8 mouse cellular contexts compared by ENCODE assay signal in genomic region chr15:103530372-103530771, GRCm38 (mm10). TPM values are rescaled to one million over a fixed set of nuclear protein-coding genes. Genes with fewer than 3 reads are reported as not detected.
DNase-seq lines count a peak whose midpoint lies in the region; ATAC-seq and TF ChIP-seq lines count a peak whose summit lies in the region.
"Had no signal": no experiment of that assay in that cellular context is flagged by ENCODE, and none has a peak within 500 bp of the region (broad histone marks: within the 10 kb centered on the region; RNA-seq: fewer than 3 reads in every experiment).

No protein-coding gene starts in this region.

- peaks cover 78% of the 10 kb centered on the region for H3K36me3 ChIP-seq in E14TG2a.4 (ENCODE audit: insufficient read depth, low read length)
- H3K36me3 ChIP-seq in heart, postnatal 0 days (replicated peaks; ENCODE audit: control insufficient read depth, insufficient read depth, low read length): no peaks in the 10 kb centered on the region
- H3K36me3 ChIP-seq in lung, embryonic 15.5 days: no peaks in the 10 kb centered on the region
- H3K36me3 ChIP-seq: liver, embryonic 13.5 days had no signal

- peaks cover 82% of the 10 kb centered on the region for H3K4me1 ChIP-seq in E14TG2a.4 (replicated peaks; ENCODE audit: low read depth, low read length)
- no peaks in the 10 kb centered on the region for H3K4me1 ChIP-seq in heart, postnatal 0 days (ENCODE audit: control insufficient read depth, insufficient read depth)
- H3K4me1 ChIP-seq in lung, embryonic 15.5 days: no peaks in the 10 kb centered on the region
- H3K4me1 ChIP-seq: liver, embryonic 13.5 days had no signal

- peak; percentile 97 for TF ChIP-seq CTCF in E14TG2a.4 (conservative IDR thresholded peaks at IDR 0.05; ENCODE audit: low read length)
- peak; percentile 92 for TF ChIP-seq CTCF in heart, postnatal 0 days (IDR thresholded peaks at IDR 0.05; ENCODE audit: low read depth)

- peak; percentile 50; the same call in 1 of the 2 replicates for ATAC-seq in heart, postnatal 0 days (ENCODE audit: insufficient read depth, low read depth)
- 0 out of 2 replicates have a peak, but pooled peaks have one; percentile 50 for ATAC-seq in lung, embryonic 15.5 days (ENCODE audit: borderline replicate concordance, extremely low read depth, low FRiP score, low TSS enrichment)

- H3K4me2 ChIP-seq in heart, postnatal 0 days (ENCODE audit: low read depth, low read length): no peak overlapping the region
- no peak overlapping the region for H3K4me2 ChIP-seq in lung, embryonic 15.5 days
- H3K4me2 ChIP-seq: liver, embryonic 13.5 days had no signal

- no peaks in the 10 kb centered on the region for H3K9me3 ChIP-seq in E14TG2a.4 (ENCODE audit: low read length)
- H3K9me3 ChIP-seq in heart, postnatal 0 days (replicated peaks; ENCODE audit: control insufficient read depth, low read length): no peaks in the 10 kb centered on the region
- no peaks in the 10 kb centered on the region for H3K9me3 ChIP-seq in lung, embryonic 15.5 days
- H3K9me3 ChIP-seq: liver, embryonic 13.5 days had no signal

- no peak overlapping the region for H3K9ac ChIP-seq in heart, postnatal 0 days (replicated peaks; ENCODE audit: low read depth, low read length)
- no peak overlapping the region for H3K9ac ChIP-seq in lung, embryonic 15.5 days
- H3K9ac ChIP-seq: liver, embryonic 13.5 days had no signal

- 6% methylated on average over 5 of the region's 5 CpGs for whole genome bisulfite sequencing in heart, postnatal 0 days
- WGBS in lung, embryonic 15.5 days: 4% methylated on average over 5 of the region's 5 CpGs

- H3K27me3 ChIP-seq in E14TG2a.4 (ENCODE audit: insufficient read depth, low read length): no peaks in the 10 kb centered on the region
- no peaks in the 10 kb centered on the region for H3K27me3 ChIP-seq in heart, postnatal 0 days (ENCODE audit: control insufficient read depth, insufficient read depth, low read length)
- H3K27me3 ChIP-seq in lung, embryonic 15.5 days: peaks cover 18% of the 10 kb centered on the region

- 0 out of 2 replicates have a peak overlapping the region, but pooled peaks have one; percentile 10 for H3K4me3 ChIP-seq in E14TG2a.4 (replicated peaks; ENCODE audit: low read length)
- H3K4me3 ChIP-seq in heart, postnatal 0 days (ENCODE audit: low read depth, low read length): no peak overlapping the region
- no peak overlapping the region for H3K4me3 ChIP-seq in lung, embryonic 15.5 days
- H3K4me3 ChIP-seq: liver, embryonic 13.5 days had no signal

- peak; percentile 69 for DNase-seq in adrenal gland, postnatal 10 days
- peak; percentile 66 for DNase-seq in embryo, embryonic 9.5 days (ENCODE audit: extremely low spot score)
- DNase-seq in heart, postnatal 0 days (ENCODE audit: low spot score): peak; percentile 60
- peak; percentile 59 to 62 for DNase-seq in kidney, postnatal 25 days
- peak; percentile 39 for DNase-seq in retina, adult 2 months (ENCODE audit: low read depth, low spot score)
- DNase-seq: liver, embryonic 13.5 days had no signal

- no peak overlapping the region for H3K27ac ChIP-seq in heart, postnatal 0 days (ENCODE audit: low read depth)
- H3K27ac ChIP-seq in lung, embryonic 15.5 days: no peak overlapping the region
- H3K27ac ChIP-seq: liver, embryonic 13.5 days had no signal

- no peak for TF ChIP-seq EP300 in heart, postnatal 0 days (IDR thresholded peaks at IDR 0.05; ENCODE audit: low read depth)

RNA-seq across cellular contexts. Expression of gene Ppp1r1a, which starts 7.4 kb away (rescaled TPM):
- 10 to 100 TPM; 23.0 to 37.4 TPM for total RNA-seq in adrenal gland, postnatal 10 days (2021)
- 8.4 and 25.2 TPM in 2 replicates for total RNA-seq in heart, postnatal 0 days (2014; rRNA removed; ENCODE audit: low replicate concordance)
- 36.3 and 43.4 TPM in 2 replicates for polyA plus RNA-seq in heart, postnatal 0 days (2015; fragmentation: Nextera tagmentation; extraction: Ambion mirVana)
- 8.0 and 8.9 TPM in 2 replicates for polyA plus RNA-seq in lung, embryonic 15.5 days (2015; fragmentation: Nextera tagmentation; extraction: Ambion mirVana)

RNA-seq across cellular contexts. Expression of gene Pde1b, which starts 27.5 kb away (rescaled TPM):
- total RNA-seq in adrenal gland, postnatal 10 days (2021): 1 to 10 TPM; 5.6 to 9.4 TPM
- 0.88 and 4.0 TPM in 2 replicates for total RNA-seq in heart, postnatal 0 days (2014; rRNA removed; ENCODE audit: low replicate concordance)
- 1.2 and 1.3 TPM in 2 replicates for polyA plus RNA-seq in heart, postnatal 0 days (2015; fragmentation: Nextera tagmentation; extraction: Ambion mirVana)
- 2.2 and 2.3 TPM in 2 replicates for polyA plus RNA-seq in lung, embryonic 15.5 days (2015; fragmentation: Nextera tagmentation; extraction: Ambion mirVana)

RNA-seq across cellular contexts. Expression of gene Glycam1, which starts 34.5 kb away (rescaled TPM):
- total RNA-seq in adrenal gland, postnatal 10 days (2021): 10 to 100 TPM; 22.6 to 27.0 TPM
- not detected in 2 replicates for total RNA-seq in heart, postnatal 0 days (2014; rRNA removed; ENCODE audit: low replicate concordance)
- not detected in 2 replicates for polyA plus RNA-seq in heart, postnatal 0 days (2015; fragmentation: Nextera tagmentation; extraction: Ambion mirVana)
- polyA plus RNA-seq in lung, embryonic 15.5 days (2015; fragmentation: Nextera tagmentation; extraction: Ambion mirVana): not detected in 2 replicates
- polyA plus RNA-seq: liver, embryonic 13.5 days had no signal

Comparison
In these comparisons a context has a peak if more than half of its experiments do, and no peak if none do; other contexts are left out.
1. RNA of gene Glycam1, which starts 34.5 kb away (total RNA-seq): 22.6 to 27.0 TPM in adrenal gland, postnatal 10 days; not detected in heart, postnatal 0 days; every median in the first group is over 10 times any median in the second.
2. Peak in every context shown above with its lines, with median percentiles within 50 percentile points of each other: DNase-seq.